Mouse (Mus musculus): ENCODE data around the gene Marf1. TPM values are rescaled to one million over a fixed set of nuclear protein-coding genes. Genes with fewer than 3 reads are reported as not detected.
"Not testable (repeated sequence)": the region's sequence is repeated elsewhere in the genome, so short reads cannot be mapped to it uniquely, and the experiment has no call there.

Gene Marf1
- polyA plus RNA-seq, 1 experiment from 2014 or later = 7.0 TPM

GRCm38 (mm10) chr16:14091771-14092170 lies 71.4 kb downstream of the Marf1 start:
- ATAC-seq = no peak

GRCm38 (mm10) chr16:14089296-14089695 lies 73.9 kb downstream of the Marf1 start:
- H3K27ac ChIP-seq (ENCODE audit: low read depth, low read length) = no peak overlapping the region
- no peak overlapping the region for H3K9ac ChIP-seq (ENCODE audit: low read depth, low read length)
- H3K9me3 ChIP-seq (ENCODE audit: control insufficient read depth) = no peaks in the 10 kb centered on the region
- no peak overlapping the region for H3K4me3 ChIP-seq (ENCODE audit: low read depth, low read length)
- H3K36me3 ChIP-seq (ENCODE audit: control insufficient read depth, insufficient read depth) = no peaks in the 10 kb centered on the region
- no peaks in the 10 kb centered on the region for H3K4me1 ChIP-seq (replicated peaks; ENCODE audit: control insufficient read depth, insufficient read depth, low read length)
- TF ChIP-seq CTCF (IDR thresholded peaks at IDR 0.05; ENCODE audit: low read depth) = no peak
- no peaks in the 10 kb centered on the region for H3K27me3 ChIP-seq (replicated peaks; ENCODE audit: control insufficient read depth, insufficient read depth, low read length)
- no peak for ATAC-seq
- WGBS = 82% methylated on average over 3 of the region's 3 CpGs
- no peak overlapping the region for H3K4me2 ChIP-seq (replicated peaks; ENCODE audit: low read depth)

More at GRCm38 (mm10) chr16:14091771-14092170, 71.4 kb downstream of the Marf1 start:
- Histone ChIP-seq H3K27ac (ENCODE audit: low read depth, low read length) (no peak overlapping the region), H3K36me3 (ENCODE audit: control insufficient read depth, insufficient read depth) (no peaks in the 10 kb centered on the region), H3K9ac (ENCODE audit: low read depth, low read length) (no peak overlapping the region), H3K9me3 (ENCODE audit: control insufficient read depth) (no peaks in the 10 kb centered on the region), H3K4me2 (replicated peaks; ENCODE audit: low read depth) (no peak overlapping the region), H3K4me3 (ENCODE audit: low read depth, low read length) (no peak overlapping the region), H3K27me3 (replicated peaks; ENCODE audit: control insufficient read depth, insufficient read depth, low read length) (no peaks in the 10 kb centered on the region), H3K4me1 (replicated peaks; ENCODE audit: control insufficient read depth, insufficient read depth, low read length) (no peaks in the 10 kb centered on the region)
- no peak for TF ChIP-seq CTCF (IDR thresholded peaks at IDR 0.05; ENCODE audit: low read depth)
- 78% methylated on average over 2 of the region's 2 CpGs for WGBS

GRCm38 (mm10) chr16:14088249-14088648 lies 74.9 kb downstream of the Marf1 start:
- Histone ChIP-seq H3K27ac (ENCODE audit: low read depth, low read length) (no peak overlapping the region), H3K27me3 (replicated peaks; ENCODE audit: control insufficient read depth, insufficient read depth, low read length) (no peaks in the 10 kb centered on the region), H3K9me3 (ENCODE audit: control insufficient read depth) (no peaks in the 10 kb centered on the region), H3K4me3 (ENCODE audit: low read depth, low read length) (no peak overlapping the region), H3K36me3 (ENCODE audit: control insufficient read depth, insufficient read depth) (no peaks in the 10 kb centered on the region), H3K4me2 (replicated peaks; ENCODE audit: low read depth) (no peak overlapping the region), H3K9ac (ENCODE audit: low read depth, low read length) (no peak overlapping the region), H3K4me1 (replicated peaks; ENCODE audit: control insufficient read depth, insufficient read depth, low read length) (no peaks in the 10 kb centered on the region)
- WGBS = 66% methylated on average over 3 of the region's 3 CpGs
- TF ChIP-seq CTCF (IDR thresholded peaks at IDR 0.05; ENCODE audit: low read depth) = no peak
- ATAC-seq = no peak

GRCm38 (mm10) chr16:14082925-14083324 lies 80.2 kb downstream of the Marf1 start:
- WGBS = 69% methylated on average over 2 of the region's 2 CpGs
- H3K27ac ChIP-seq (ENCODE audit: low read depth, low read length) = no peak overlapping the region
- ATAC-seq = no peak

GRCm38 (mm10) chr16:14070471-14071169 lies 92.5 kb downstream of the Marf1 start:
- Histone ChIP-seq H3K27ac (ENCODE audit: low read depth, low read length) (no peak overlapping the region), H3K9me3 (ENCODE audit: control insufficient read depth) (no peaks in the 10 kb centered on the region), H3K27me3 (replicated peaks; ENCODE audit: control insufficient read depth, insufficient read depth, low read length) (no peaks in the 10 kb centered on the region), H3K4me2 (replicated peaks; ENCODE audit: low read depth) (no peak overlapping the region), H3K4me3 (ENCODE audit: low read depth, low read length) (no peak overlapping the region), H3K4me1 (replicated peaks; ENCODE audit: control insufficient read depth, insufficient read depth, low read length) (no peaks in the 10 kb centered on the region), H3K36me3 (ENCODE audit: control insufficient read depth, insufficient read depth) (no peaks in the 10 kb centered on the region), H3K9ac (ENCODE audit: low read depth, low read length) (no peak overlapping the region)
- no peak for TF ChIP-seq CTCF (IDR thresholded peaks at IDR 0.05; ENCODE audit: low read depth)
- no peak for ATAC-seq
- WGBS = 65% methylated on average over 5 of the region's 5 CpGs

More at GRCm38 (mm10) chr16:14082925-14083324, 80.2 kb downstream of the Marf1 start:
- Histone ChIP-seq H3K9ac (ENCODE audit: low read depth, low read length) (no peak overlapping the region), H3K9me3 (ENCODE audit: control insufficient read depth) (no peaks in the 10 kb centered on the region), H3K4me2 (replicated peaks; ENCODE audit: low read depth) (no peak overlapping the region), H3K4me3 (ENCODE audit: low read depth, low read length) (no peak overlapping the region), H3K4me1 (replicated peaks; ENCODE audit: control insufficient read depth, insufficient read depth, low read length) (no peaks in the 10 kb centered on the region), H3K36me3 (ENCODE audit: control insufficient read depth, insufficient read depth) (no peaks in the 10 kb centered on the region), H3K27me3 (replicated peaks; ENCODE audit: control insufficient read depth, insufficient read depth, low read length) (no peaks in the 10 kb centered on the region)
- no peak for TF ChIP-seq CTCF (IDR thresholded peaks at IDR 0.05; ENCODE audit: low read depth)

- ATAC-seq; H3K36me3 ChIP-seq (ENCODE audit: control insufficient read depth, insufficient read depth); H3K27ac ChIP-seq (ENCODE audit: low read depth, low read length); H3K27me3 ChIP-seq (replicated peaks; ENCODE audit: control insufficient read depth, insufficient read depth, low read length); H3K4me1 ChIP-seq (replicated peaks; ENCODE audit: control insufficient read depth, insufficient read depth, low read length); H3K4me3 ChIP-seq (ENCODE audit: low read depth, low read length); H3K4me2 ChIP-seq (replicated peaks; ENCODE audit: low read depth); H3K9ac ChIP-seq (ENCODE audit: low read depth, low read length); H3K9me3 ChIP-seq (ENCODE audit: control insufficient read depth): not testable (repeated sequence)
- WGBS = 81% methylated on average over 2 of the region's 2 CpGs
Observed at GRCm38 (mm10) chr16:14068701-14069100, 94.5 kb downstream of the Marf1 start.

GRCm38 (mm10) chr16:14066571-14066970 lies 96.6 kb downstream of the Marf1 start:
- H3K4me1 ChIP-seq (replicated peaks; ENCODE audit: control insufficient read depth, insufficient read depth, low read length); H3K4me2 ChIP-seq (replicated peaks; ENCODE audit: low read depth); H3K9ac ChIP-seq (ENCODE audit: low read depth, low read length); H3K27ac ChIP-seq (ENCODE audit: low read depth, low read length); ATAC-seq; H3K36me3 ChIP-seq (ENCODE audit: control insufficient read depth, insufficient read depth); H3K9me3 ChIP-seq (ENCODE audit: control insufficient read depth); H3K4me3 ChIP-seq (ENCODE audit: low read depth, low read length); H3K27me3 ChIP-seq (replicated peaks; ENCODE audit: control insufficient read depth, insufficient read depth, low read length): not testable (repeated sequence)
- 90% methylated on average over 4 of the region's 4 CpGs for WGBS
